Mouse (Mus musculus): Measurements from ENCODE around the gene Tacc3.
A peak's percentile ranks its signal among the peaks of the same experiment; 100 is the strongest.

The Tacc3 gene

DNA sequence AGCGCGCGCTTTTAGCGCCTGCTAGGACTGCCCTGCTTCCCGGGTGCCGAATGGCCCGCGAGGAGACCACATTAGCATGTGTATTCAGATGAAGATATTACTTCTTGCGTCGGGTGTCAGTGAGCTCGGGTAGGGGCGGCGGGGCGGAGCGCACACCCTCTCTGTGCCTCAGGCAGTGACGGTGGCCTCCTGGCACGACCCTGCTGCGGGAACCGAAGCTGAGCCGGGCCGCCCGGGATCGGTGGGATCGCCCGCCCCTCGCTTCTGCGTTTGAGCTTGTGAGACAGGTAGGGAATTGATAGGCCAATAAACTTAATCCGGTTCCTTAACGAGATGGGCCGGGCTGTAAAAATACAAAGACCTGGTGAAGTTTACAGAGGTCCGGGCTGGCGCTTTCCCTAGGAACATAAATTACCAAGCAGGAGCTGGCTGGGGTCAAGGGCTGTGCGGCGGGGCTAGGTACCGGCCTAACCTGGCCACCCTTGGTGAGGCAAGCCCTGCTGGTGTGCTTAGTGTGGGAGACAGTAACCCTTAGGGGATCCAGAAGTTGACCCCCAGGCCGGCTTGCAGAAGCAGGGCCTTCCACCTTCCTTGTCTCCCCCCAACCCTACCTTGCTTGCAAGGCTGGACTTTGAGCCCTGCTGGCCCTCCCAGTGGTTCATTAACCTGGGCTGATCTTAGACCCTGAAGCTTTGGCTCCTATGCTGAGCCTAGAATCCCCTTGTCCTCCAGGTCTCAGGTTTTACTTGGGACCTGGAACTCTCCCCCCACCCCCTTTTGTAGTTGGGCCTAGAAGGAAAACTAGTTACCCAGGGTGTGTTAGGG is 65.9 kb downstream of the Tacc3 start:
- no peak for DNase-seq

DNA sequence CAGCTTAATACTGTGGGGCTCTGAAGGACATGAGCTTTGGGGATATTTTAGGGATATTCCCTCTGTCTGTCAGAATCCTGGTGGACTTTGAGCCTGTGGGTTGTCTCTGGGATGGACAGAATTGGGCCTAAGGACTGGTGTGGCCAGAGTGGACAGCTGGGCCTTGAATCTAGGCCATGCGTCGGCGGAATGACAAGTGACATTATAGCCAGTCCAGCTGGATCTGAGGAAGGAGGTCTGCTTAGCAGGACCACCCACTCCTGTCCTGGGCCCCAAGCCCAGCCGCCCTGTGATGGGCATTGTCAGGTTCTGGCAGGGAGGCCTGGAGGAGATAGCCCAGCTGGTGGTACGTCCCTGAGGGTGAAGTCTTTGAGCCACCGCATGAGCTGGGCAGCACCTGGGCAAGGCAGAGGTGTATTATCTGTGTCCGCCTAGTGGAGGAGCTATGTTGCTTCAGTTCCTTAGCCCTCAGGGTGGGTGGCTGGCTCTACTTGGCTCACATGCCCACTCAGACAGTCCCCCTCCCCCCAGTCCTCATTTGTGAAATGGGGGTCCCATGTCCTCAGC is 68.2 kb downstream of the Tacc3 start:
- DNase-seq = peak; percentile 22 to 25

DNA sequence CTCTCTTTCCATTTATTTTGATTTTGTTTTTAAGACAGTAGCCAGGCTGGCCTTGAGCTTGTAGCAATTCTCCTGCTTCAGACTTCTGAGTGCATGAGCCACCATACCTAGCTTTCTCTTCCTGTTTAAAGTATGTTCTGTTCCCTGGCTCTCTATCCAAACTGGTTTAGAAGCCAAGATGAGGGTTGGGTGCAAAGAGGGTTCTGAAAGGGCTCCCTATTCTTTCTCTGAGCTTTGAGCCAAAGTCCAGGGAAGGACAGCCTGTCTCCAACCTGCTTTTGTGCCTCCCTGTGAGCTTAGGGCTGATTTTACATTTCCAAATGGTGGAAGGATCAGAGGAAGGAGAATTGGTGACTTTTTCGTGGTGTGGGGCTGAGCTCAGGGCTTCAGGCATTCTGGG is 69.0 kb downstream of the Tacc3 start:
- DNase-seq = no peak
